Mouse (Mus musculus) ES-CJ7 (cell line): ENCODE data around the gene Mecom.
"Not testable (repeated sequence)": the region's sequence is repeated elsewhere in the genome, so short reads cannot be mapped to it uniquely, and the experiment has no call there.

Source experiments
- DNase-seq: peaks from one replicate; pipeline ENCODE4 v3.0.0; 2011; ENCODE audit warnings: low read depth, low spot score

The Mecom gene

DNA sequence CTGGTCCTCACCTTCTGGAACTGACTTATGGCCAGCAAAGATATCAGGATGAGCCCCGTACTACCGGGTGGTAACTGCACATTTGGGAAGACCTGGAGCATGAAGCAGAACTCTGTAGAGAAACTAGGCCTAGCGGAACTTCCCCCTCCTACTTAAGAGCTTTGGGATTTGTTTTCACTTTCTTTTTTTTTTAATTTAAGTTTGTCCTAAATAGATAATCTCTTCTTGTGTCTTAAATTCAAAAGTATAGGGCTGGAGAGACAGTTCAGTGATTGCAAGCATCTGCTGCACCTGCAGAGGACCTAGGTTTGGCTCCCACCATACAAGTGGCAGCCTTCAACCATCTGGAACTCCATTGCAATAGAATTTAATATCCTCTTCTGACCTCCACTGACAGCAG lies at the start of gene Mecom:
Gene Mecom, minus strand, starts transcription at position 101 of the 400 bp plus-strand sequence.
- no peak for DNase-seq

DNA sequence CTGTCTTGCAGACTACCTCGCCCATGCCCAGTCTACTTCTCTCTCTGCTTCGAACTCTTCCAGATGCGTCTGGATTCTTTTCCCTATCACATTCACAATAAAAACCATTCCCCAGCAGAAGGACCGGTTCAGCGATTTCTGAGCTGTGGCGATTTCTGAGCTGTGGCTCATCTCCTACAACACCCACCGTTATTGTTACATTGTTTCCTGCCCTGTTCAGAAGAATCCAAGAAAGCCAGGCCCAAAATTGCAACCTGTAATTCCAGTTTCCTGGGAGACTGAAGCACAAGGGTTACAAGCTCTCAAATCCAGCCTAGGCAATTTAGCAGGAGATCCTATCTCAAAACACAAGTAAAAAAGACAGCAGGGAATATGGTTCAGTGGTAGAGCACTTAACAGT lies 49.5 kb upstream of the Mecom start:
- no peak for DNase-seq

DNA sequence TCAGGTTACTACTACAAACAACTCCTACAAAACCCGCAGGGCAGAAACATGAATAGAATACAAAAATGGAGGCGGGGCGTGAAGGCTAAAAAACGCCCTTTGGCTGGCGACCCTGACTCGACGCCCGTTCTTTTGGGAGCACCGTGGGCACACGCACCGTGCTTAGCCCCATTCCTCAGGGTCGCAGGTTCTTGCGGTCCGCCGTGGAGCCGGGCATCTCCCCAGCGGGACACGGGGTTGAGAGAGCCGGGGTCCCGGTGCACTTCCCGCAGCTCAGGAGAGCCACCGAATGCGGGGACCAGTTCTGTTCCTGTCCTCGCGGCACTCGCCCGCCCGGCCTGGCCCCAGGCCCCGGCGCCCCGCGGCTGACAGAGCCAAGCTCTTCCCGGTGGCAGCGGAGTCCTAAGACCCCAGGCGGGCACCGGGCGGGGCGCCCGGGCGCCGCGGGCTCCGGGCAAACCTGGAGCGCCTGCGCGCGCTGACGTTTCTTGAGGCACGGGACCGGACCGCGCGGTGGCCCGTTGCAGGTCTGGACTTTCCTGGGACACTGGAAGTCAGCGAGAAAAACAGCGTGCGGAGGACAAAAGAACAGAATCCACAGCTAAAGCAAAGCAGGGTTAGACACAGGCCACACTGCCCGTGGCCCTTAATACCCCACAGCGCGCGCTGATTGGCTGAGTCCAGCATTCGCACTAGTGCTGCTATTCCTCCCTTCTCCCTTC lies 47.5 kb upstream of the Mecom start:
- peak; percentile 41 for DNase-seq

DNA sequence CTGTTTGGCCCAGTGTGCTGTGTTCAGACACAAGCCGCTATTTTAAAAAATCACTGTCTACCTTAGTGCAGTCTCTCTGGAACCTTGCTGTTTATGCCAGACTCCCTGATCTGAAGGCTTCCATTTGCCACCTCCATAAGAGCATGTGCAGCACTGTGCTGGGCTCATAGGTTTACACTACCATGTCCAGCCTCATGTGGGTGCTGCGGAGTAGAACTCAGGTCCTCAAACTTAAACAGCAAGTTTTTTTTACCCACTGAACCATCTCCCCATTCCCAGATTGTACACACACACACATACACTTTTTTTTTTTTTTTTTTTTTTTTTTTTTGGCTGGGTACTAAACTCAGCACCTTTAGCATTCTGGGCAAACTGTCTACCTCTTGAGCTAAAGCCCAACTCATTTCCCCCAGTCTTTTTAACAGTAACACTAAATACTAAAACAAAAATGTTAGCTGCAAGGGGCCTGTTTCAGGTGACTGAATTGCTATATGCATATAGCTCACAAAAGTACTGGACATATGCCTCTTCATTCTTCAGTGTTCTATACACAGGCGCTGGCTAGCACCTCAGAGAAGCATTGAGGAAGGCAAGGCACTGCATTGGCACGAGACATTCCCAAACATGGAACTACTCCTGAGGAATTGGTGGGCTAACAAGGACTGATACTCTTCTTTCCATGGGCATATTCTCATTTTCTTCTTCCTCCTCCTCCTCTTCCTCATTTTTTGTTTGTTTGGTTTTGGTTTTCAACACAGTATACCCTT lies 46.1 kb upstream of the Mecom start:
- peak; percentile 87 for DNase-seq

DNA sequence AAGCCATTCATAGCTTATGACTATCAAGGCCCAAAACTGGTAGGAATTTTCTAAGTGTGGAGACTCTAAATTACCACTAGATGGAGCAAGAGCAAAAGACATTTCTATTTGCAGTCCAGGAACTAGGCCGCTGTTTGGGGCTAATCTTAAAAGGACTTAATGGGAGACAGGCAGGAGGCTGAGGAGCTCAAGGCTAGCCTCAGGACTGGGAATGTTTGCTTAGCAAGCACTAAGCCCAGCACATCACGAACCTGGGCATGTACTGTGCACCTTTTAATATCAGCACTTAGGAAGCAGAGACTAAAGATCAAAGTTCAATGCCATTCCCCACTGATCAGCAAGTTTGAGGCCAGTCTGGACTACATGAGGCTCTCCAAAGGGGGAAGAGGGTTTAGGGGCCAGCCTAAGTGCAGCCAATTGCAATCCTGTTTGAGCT lies 44.6 kb upstream of the Mecom start:
- peak; percentile 86 for DNase-seq

DNA sequence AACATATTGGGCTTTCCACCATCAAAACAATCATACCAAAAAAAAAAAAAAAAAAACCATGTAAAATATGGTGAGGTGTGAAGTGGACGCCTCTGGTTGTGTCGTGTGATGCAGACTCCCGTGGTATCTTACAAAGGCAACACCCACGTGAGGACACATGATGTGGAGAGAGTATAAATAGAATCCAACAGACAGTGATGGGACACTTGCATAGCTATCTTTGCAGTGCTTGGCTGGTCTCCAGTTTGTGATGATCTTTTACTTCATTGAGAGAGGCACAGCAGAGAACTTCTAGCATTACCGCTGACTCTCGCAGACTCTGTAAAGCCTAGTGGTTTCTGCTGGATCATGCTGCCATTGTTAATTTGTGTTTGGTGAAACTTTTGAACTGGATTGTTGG lies 41.1 kb upstream of the Mecom start:
- no peak for DNase-seq

DNA sequence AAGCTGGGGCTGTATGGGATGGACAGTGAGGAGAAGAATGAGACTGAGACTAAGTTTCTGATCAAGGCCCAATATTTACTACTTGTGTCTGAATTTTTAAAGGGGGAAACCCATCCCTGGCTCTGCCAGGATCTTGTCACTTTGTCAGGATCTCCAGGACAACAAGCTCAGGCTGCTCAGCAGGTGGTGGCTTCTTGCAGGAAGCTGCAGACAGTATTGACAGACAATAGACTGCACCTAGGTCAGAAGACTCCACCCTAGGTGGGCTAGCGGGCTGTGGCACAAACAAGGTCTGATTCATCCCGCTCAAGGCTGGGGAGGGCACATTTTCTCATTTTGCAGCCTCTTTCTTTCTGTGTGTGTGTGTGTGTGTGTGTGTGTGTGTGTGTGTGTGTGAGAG lies 25.7 kb upstream of the Mecom start:
- peak; percentile 83 for DNase-seq

DNA sequence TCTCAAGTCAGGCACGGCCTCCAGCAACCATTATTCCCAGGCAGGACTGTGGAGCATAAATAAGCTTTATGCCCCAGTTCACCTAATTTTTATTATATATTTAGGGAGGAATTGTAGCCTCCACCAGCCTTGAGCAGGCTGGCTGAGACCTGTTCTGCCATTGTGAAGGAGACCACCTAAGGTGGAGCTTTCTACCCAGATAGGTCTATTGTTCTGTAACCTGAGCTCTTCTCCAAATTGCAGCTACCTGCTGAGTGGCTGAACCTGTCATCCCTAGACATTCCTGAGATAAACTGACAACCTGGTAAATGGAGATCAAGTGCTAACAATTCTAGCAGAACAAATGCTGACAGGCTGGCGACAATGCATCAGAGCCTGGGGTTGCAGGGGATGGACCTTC lies 18.5 kb upstream of the Mecom start:
- not testable (repeated sequence) for DNase-seq

DNA sequence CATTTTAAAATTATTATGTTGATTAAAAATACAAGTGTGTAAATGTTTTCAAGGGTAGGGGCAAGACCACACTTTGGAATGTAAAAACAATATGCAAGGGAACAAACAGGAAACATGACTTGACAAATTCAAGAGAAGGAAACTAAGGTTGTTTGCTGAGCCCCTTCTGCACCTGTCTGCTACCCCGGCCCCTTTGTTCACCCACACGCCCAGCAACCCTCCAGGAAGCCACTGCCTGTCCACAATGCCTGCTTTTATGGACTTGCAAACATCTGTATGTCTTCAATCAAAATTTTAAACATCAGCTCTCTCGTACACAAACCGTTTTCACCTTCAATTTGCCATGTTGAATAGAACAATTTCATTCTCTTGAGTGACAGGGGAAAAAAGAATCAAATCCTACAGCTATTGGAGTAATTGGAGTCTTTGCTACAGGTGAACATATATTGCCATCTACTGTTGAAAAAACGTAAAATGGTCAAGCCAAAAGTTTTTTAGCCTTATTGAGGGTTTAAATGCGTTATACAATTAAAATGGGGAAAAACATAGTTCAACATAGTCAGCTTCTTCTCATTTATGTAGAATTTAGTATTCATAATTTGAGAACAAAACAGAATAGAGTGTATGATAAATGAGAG lies 13.0 kb upstream of the Mecom start:
- no peak for DNase-seq

DNA sequence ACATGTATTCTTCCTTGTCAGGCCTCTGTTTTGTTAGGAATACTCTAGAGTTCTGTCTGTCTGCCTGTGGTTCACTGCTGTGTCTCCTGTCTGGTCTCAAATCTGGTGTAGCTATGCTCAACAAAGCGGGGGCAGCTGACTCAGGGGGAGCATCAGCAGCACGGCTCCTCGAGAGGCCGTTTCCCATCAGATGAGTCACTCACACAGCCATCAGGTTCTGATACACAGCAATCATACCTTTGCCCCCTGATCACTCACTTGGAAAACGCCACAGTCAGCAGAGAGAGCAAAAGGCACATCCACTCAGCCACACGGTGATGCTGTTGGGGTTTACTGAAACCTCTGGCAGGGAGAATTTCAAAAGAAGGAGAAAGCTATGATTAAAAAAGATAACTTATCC lies 5.9 kb upstream of the Mecom start:
- DNase-seq = no peak

DNA sequence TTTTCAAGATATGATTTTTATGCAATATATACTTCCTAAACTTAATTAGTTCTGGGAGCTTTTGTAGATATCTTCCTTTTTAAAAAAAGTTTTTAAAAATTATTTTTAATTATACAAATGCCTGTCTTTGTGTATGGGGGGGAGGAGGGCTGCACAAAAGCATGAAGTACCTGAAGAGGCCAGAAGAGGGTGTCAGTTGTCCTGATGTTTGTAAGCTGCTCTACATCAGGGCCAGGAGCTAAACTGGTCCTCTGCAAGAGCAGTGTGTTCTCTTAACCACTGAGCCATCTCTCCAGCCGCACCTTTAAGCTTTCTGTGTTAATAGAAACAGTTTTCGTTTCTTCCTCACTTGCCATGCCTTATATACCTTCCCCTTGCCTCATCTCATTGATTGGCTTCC lies 2.4 kb upstream of the Mecom start:
- peak; percentile 30 for DNase-seq

DNA sequence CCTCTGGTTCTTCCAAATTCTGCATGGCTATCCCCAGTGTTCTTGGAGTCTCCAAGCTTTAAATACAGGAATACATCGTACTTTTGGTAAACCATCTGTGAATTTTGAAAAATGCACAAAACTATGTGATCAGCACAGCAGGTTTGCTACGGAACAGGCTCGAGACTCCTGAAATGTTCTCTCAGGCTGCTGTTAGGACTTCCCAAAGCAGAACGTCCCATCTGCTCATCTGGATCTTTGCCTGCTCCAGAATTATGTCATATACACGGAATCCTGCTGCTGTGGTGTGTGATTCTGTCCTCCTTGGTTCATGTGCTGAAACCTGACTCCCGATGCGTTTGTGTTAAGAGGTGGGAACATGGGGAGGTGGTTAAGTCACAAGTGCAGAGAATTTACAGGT lies 1.1 kb upstream of the Mecom start:
- DNase-seq = no peak

DNA sequence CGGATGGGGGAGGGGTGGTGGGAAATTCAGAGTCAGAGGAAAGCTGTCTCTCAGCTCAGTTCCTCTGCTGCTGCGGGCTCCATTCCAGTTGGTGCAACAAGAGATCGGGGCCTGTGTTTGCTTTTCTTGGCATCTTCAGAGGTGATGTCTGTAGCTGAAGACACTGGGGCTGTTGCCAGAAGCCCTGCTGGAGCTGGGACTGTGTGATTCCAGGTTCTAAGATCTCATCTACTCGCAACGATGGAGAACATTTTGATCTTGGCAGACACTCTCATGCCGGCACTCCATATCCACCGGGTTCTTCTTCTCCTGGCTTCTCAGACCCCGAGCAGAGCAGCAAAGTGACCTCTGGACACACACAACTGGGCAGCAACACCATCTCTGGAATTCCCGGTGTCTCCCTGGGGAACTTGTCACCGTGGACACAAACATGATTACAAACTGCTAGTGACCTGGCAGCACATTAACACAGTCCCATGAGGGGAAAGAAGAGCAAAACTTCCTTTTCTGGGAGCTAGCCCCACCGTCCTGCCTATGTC lies 908 bp downstream of the Mecom start:
- DNase-seq = peak; percentile 14

DNA sequence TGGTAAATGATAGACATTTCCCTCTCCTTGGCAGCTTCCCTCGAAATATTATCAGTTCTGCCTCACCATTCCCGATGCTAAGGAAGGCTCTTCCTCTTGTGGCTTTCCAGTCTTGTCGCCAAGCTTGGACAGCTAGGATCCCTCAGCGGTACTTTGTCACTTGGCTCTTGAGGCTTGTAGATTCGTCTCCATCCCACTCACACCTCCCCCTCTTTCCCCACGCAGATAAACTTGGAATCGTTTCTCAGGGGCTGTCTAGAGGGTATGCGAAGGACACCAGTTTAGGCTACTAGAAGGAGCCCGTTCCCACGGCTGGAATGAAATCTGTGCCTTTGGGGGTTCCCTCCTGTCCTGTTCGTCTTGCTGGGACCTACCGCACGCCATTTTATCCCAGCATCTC lies 1.4 kb downstream of the Mecom start:
- no peak for DNase-seq

DNA sequence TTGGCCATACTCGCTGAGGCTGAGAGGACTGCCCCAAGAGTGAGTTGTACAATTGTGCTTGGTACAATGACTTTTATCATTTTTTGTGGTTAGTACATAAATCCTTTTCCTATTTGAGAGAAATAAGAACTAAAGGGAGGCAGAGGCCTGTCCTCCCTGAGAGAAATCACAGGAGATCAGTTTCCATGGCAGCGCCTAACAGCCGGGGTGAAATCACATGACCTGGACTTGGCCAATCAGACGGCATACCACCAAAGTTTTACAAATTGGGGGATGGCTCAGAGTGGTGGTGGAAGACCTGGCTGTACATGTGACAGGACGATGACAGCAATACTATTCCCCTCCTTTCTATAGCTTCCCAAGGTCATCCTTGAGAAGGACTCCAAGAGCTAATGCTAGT lies 2.6 kb downstream of the Mecom start:
- DNase-seq = peak; percentile 39

DNA sequence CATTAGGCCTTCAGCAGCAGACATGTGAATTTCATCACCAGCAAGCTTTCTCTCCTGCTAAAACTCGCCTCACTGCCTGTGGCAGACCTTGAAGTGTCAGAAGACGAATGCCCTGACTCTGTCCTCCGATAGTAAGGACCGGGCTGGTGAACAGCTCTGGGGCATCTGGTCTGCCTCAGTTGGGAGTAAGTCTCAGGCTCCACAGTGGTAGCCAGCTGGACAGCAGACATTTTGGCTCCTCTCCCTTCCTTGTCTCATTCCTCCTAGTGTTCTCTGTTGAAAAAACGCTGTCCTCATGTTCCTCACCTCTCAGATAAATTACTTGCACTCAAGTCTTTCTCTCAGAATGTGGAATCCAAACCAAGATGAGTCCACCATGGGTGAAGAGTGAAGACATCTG lies 3.5 kb downstream of the Mecom start:
- DNase-seq = no peak

DNA sequence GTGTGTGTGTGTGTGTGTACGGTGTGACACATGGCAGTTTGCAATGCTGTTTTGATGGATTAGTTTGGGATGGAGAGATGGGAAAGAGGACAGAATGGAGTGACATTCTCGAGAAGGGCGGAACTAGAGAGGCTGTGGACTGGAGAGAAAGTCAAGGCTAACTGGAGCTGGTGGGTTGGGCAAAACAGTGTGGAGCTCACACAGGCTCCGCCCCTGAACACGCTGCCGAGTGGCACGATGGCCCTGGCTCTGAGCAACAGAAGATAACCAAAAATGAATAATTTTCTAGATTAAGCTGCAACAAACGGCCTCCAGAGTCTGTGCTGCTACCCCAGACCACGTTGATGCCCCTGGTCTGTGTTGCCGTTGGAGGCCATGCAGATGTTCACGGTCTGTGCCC lies 12.0 kb downstream of the Mecom start:
- DNase-seq = no peak

DNA sequence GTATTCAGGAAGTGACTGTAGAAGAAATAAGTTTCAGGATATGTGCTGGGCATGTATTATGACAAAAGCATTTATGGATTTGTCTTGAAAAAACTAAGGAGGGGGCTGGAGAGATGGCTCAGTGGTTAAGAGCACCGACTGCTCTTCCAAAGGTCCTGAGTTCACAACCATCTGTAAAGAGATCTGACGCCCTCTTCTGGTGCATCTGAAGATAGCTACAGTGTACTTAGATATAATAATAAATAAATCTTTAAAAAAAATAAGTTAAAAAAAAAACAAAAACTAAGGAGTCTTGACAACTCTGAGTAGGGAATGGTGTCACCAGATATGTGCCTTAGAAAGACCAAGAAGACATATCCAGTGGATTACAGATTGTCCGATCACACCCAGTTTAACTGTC lies 27.1 kb downstream of the Mecom start:
- not testable (repeated sequence) for DNase-seq

DNA sequence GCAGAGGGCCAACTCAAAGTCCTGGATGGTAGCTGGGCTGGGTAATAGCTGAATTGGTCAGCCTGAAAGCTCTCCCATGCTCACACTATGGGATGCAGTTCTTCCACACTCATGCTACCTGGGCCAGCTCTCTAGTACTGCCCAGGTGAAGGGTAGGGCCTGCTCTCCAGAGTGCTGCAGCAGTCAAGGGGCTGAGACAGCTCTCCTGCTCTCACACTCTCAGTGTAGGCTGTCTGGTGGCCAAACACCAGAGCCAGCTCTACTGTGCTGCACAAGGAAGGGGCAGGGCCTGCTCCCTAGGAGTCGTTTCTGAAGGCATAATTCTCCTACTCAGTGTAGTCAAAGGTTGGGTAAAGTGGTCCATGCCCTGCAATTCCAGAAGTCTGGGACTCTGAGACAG lies 28.4 kb downstream of the Mecom start:
- DNase-seq = no peak

DNA sequence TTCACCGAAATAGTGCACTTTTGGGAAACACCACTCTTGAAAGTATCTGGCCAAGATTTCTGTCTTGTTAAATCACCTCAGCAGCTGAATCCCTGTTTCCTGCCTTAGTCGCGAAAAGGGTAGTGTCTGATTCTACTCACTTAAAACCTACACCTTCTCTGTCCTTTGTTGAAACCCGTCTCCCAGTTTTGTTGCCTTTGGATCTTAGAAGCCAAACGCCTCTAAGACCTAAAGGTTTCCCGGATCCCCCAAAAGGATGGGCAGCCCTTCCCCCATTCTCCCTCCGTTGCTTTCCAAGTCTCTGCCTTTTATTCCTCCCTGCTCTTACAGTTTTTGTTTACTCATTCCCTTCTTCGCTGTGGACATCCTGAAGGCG lies 32.0 kb downstream of the Mecom start:
- peak; percentile 9 for DNase-seq

DNA sequence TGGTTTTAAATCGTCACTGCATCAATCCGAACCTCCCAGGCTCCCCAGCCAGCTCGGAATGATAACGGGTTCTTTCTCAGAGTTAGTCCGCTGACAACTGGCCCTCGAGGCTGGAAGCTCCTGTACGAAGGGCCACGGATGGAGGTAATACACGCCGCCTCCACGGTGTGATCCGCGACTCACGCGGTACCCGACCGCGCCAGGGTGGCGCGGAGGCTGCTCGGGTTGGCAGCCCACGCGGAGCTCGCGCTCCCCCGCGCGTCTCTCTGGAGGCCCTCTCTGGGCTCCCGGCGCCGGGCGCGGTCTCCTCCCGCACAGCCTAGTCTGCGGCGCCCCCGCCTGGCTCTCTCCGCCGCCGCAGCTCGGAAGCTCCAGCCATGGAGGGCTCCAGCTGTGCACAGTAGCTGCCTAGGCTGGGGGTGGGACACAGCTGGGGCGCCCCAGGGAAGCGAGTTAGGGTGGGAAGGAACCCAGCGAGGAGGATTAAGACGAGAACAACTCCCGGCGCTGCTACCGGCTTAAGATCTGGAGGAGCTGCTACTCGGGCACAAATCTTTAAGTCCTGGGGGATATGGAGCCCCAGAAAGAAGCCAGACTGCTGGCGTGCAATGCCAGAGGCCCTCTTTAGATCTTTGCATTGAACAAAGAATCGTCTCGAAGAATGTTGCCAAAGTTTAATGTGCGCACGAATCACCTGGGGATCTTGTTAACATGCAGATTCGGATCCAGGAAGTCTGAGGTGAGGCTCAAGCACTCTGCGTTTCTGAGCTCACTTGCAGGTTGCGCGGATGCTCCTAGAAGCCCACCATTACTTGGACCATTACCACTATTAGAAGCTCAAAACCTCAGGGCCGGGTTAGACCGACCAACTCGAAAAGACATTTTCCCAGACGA lies 32.7 kb downstream of the Mecom start:
- DNase-seq = peak; percentile 71
